Mouse (Mus musculus) urinary bladder, postnatal 36 days (tissue): ENCODE results near the gene Relb.

ENCODE experiments used
- DNase-seq, 2 experiments: peaks; one replicate each; pipeline ENCODE4 v3.0.0; 2022; ENCODE audit warnings: low spot score in 2 of 2, mixed read lengths in 1 of 2

The Relb gene

GRCm38 (mm10) chr7:19557086-19557485 lies 72.2 kb downstream of the Relb start:
- DNase-seq = no peak
